Mouse (Mus musculus): ENCODE measurements at regions not wholly inside any gene's neighbourhood (a gene's known extent, or its start where the extent isn't known, plus 50 kb on each side); places are given as distances from the start of the nearest gene placed in this dataset.
A peak's percentile ranks its signal among the peaks of the same experiment; 100 is the strongest.

DNA sequence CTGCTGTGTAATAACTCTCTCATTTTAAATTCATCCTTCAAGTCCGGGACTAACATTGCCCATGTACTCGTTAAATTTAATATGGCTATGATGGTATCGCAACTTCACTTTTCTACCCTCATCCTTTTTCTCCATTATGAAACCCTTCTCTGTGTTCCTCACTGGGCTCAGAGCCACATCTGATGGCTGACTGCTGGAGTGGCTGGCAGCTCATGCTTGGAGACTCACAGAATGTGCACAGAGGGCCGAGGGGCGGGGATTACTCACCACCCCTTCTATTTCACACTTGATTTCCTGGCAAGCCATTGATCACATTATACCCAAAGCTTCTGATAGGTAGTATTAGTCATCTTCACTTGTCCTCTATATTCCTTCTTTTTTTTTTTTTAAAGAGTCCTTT lies 81.1 kb upstream of the Vwde start:
- DNase-seq (ENCODE audit: extremely low read depth, low read depth, low spot score), result no peak

DNA sequence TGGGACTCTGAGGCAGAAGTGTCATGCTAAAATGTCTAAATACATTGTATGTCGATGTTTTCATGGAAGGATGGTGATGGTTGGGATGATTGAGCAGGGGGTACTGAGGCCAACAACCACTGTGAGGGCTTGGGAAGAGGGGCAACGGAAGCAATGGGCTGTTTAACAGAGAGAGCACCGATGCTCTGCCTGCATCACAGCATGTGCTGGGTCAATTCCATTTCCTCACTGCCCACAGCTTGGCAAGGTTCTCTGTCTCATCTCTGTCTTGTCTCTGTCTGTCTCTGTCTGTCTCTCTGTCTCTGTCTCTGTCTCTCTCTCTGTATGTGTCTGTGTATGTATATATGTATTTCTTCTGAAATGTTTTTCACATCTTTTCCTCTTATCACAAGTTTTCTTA lies 73.4 kb upstream of the Vwde start:
- no peak for DNase-seq (ENCODE audit: extremely low read depth, low read depth, low spot score)

GRCm38 (mm10) chr6:13297110-13297509 lies 72.3 kb upstream of the Vwde start:
- DNase-seq (ENCODE audit: extremely low read depth, low read depth, low spot score), result no peak

GRCm38 (mm10) chr6:13296041-13296440 lies 71.3 kb upstream of the Vwde start:
- DNase-seq (ENCODE audit: extremely low read depth, low read depth, low spot score), result no peak

DNA sequence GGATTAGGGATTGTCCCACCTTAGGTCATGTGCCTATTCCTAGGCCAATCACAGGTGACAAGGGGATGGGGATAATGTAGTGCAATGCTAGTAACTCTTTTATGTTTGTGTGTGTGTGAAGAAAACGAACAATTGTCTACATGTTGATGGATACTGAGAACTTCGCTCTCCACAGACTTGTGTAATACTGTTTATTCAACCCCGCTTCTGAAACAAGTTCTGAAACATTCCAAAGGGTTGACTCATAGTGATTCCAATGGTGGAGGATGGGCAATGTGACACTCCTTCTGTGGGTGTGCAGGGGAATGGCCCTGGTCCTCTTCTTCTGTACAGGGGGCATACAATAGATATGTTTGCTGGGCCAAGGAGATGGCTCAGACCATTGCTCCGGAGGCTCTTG lies 69.6 kb upstream of the Vwde start:
- DNase-seq (ENCODE audit: extremely low read depth, low read depth, low spot score), result no peak

GRCm38 (mm10) chr6:13288500-13288899 lies 63.7 kb upstream of the Vwde start:
- peak; percentile 23 for DNase-seq (ENCODE audit: extremely low read depth, low read depth, low spot score)

DNA sequence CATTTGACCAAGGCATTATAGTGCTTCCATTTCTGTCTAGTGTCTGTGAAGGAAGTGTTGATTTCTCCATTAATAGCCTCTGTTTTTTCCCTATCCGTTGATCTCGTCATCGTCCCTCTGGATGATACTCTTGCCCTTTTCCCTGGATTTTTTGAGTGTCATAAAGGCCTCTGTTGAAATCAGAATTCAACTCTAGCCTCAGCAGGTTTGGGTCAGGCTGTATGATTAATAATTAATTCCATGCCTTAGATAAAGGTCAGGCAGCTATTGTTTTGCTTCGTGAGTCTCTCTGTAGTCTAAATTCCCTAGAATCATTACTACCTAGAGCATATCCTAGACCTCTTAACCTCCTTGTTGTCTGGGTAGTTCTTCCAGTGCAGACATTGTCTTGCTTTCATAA lies 63.0 kb upstream of the Vwde start:
- DNase-seq (ENCODE audit: extremely low read depth, low read depth, low spot score), result no peak

DNA sequence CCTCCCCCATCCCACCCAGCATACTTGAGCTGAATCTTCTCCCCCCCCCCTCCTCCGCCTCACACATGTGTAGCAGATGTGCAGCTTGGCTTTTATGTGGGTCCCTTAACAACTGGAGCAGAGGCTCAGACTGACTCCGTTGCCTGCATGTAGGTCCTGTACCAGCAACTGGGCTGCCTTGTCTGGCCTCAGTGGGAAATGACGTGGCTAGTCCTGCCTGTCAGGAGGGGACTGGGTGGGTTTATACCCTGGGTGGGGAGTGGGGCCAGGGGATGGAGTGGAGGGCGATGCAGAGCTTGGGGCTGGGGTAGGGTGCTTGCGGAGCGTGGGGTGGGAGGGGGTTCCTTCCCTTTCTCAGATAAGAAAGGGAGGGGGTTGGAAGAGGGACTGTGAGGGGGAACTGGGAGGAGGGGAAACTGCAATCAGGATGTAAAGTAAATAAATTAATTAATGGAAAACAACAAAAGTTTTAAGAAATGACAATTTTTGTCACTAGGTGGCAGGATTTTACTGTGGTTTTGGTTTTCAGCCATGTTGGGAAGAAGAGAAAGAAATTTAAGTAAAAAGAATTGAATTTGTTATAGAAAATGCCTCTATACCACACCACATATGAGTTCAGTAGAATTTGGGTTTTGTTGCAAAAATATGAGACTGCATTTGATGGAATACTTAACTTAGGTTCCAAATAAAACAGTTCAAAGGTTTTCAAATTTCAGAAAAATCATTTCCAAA lies 61.9 kb upstream of the Vwde start:
- DNase-seq (ENCODE audit: extremely low read depth, low read depth, low spot score), result no peak

- DNase-seq (ENCODE audit: extremely low read depth, low read depth, low spot score), result no peak
Observed at GRCm38 (mm10) chr6:13280835-13281234, 56.1 kb upstream of the Vwde start.

Measured in fat pad, adult 2 months (tissue).